Mouse (Mus musculus): Measurements from ENCODE around the gene Rbfox3.

The Rbfox3 gene

GRCm38 (mm10) chr11:118883143-118883542 is 28.3 kb downstream of the Rbfox3 start:
- no peak for TF ChIP-seq POU5F1 (IDR thresholded peaks at IDR 0.05; ENCODE audit: borderline replicate concordance, low read length)
- no peak for TF ChIP-seq NANOG (IDR thresholded peaks at IDR 0.05; ENCODE audit: borderline replicate concordance, low read length)
- TF ChIP-seq CTCF (conservative IDR thresholded peaks at IDR 0.05; ENCODE audit: low read length): no peak
- Histone ChIP-seq H3K36me3 (ENCODE audit: insufficient read depth, low read length) (no peaks in the 10 kb centered on the region), H3K9me3 (ENCODE audit: low read length) (no peaks in the 10 kb centered on the region), H3K4me3 (replicated peaks; ENCODE audit: low read length) (no peak overlapping the region), H3K4me1 (replicated peaks; ENCODE audit: low read depth, low read length) (peaks cover 7% of the 10 kb centered on the region; the same call in 1 of the 2 replicates), H3K27me3 (ENCODE audit: insufficient read depth, low read length) (peaks cover 9% of the 10 kb centered on the region; the same call in 1 of the 2 replicates)

GRCm38 (mm10) chr11:118881786-118882495 is 29.5 kb downstream of the Rbfox3 start:
- Histone ChIP-seq H3K4me1 (replicated peaks; ENCODE audit: low read depth, low read length) (peaks cover 7% of the 10 kb centered on the region; the same call in 1 of the 2 replicates), H3K27me3 (ENCODE audit: insufficient read depth, low read length) (peaks cover 9% of the 10 kb centered on the region; the same call in 1 of the 2 replicates), H3K9me3 (ENCODE audit: low read length) (peaks cover 5% of the 10 kb centered on the region), H3K36me3 (ENCODE audit: insufficient read depth, low read length) (no peaks in the 10 kb centered on the region), H3K4me3 (replicated peaks; ENCODE audit: low read length) (no peak overlapping the region)
- TF ChIP-seq NANOG (IDR thresholded peaks at IDR 0.05; ENCODE audit: borderline replicate concordance, low read length): no peak
- no peak for TF ChIP-seq CTCF (conservative IDR thresholded peaks at IDR 0.05; ENCODE audit: low read length)
- TF ChIP-seq POU5F1 (IDR thresholded peaks at IDR 0.05; ENCODE audit: borderline replicate concordance, low read length): no peak

- Histone ChIP-seq H3K4me3 (replicated peaks; ENCODE audit: low read length) (no peak overlapping the region), H3K4me1 (replicated peaks; ENCODE audit: low read depth, low read length) (peaks cover 7% of the 10 kb centered on the region; the same call in 1 of the 2 replicates), H3K36me3 (ENCODE audit: insufficient read depth, low read length) (no peaks in the 10 kb centered on the region), H3K27me3 (ENCODE audit: insufficient read depth, low read length) (peaks cover 20% of the 10 kb centered on the region; the same call in 1 of the 2 replicates), H3K9me3 (ENCODE audit: low read length) (peaks cover 5% of the 10 kb centered on the region)
- TF ChIP-seq CTCF (conservative IDR thresholded peaks at IDR 0.05; ENCODE audit: low read length) (peak; percentile 32), NANOG (IDR thresholded peaks at IDR 0.05; ENCODE audit: borderline replicate concordance, low read length) (no peak)
These were observed 31.8 kb downstream of the Rbfox3 start for GRCm38 (mm10) chr11:118879466-118880150.

DNA sequence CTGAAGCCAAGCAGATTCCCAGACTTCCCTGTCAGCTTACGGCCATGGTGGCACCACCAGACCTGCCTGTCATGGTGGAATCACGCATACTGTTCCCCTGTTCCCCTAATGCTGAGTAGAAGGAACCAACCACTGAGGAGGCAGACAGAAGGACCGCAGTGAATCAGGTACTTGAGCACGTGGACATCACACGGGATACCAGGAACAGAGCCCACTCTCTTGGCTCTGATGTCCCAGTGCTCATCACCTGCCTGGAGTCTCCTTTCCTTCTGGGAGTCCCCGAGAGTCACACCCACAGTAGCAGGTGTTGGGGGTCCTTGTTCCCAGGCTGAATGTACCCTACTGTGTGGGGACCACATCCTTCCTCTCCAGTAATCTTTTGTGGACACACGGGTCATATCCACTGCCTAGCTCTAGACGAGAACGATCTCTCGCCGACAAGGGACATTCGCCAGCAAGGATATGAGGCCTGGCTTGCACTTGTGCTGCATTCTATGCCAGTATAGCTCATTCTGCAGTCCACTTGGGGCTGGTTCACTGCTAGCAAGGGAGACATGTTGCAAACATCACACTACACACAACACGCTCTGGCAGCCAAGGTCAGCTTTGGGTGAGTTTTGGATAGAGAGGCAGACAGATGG is 32.7 kb downstream of the Rbfox3 start:
- no peak overlapping the region for H3K4me3 ChIP-seq (replicated peaks; ENCODE audit: low read length)
- peaks cover 14% of the 10 kb centered on the region; the same call in 1 of the 2 replicates for H3K4me1 ChIP-seq (replicated peaks; ENCODE audit: low read depth, low read length)
- peaks cover 5% of the 10 kb centered on the region for H3K9me3 ChIP-seq (ENCODE audit: low read length)
- TF ChIP-seq CTCF (conservative IDR thresholded peaks at IDR 0.05; ENCODE audit: low read length) (no peak), NANOG (IDR thresholded peaks at IDR 0.05; ENCODE audit: borderline replicate concordance, low read length) (no peak), POU5F1 (IDR thresholded peaks at IDR 0.05; ENCODE audit: borderline replicate concordance, low read length) (no peak)
- peaks cover 20% of the 10 kb centered on the region; the same call in 1 of the 2 replicates for H3K27me3 ChIP-seq (ENCODE audit: insufficient read depth, low read length)
- no peaks in the 10 kb centered on the region for H3K36me3 ChIP-seq (ENCODE audit: insufficient read depth, low read length)

DNA sequence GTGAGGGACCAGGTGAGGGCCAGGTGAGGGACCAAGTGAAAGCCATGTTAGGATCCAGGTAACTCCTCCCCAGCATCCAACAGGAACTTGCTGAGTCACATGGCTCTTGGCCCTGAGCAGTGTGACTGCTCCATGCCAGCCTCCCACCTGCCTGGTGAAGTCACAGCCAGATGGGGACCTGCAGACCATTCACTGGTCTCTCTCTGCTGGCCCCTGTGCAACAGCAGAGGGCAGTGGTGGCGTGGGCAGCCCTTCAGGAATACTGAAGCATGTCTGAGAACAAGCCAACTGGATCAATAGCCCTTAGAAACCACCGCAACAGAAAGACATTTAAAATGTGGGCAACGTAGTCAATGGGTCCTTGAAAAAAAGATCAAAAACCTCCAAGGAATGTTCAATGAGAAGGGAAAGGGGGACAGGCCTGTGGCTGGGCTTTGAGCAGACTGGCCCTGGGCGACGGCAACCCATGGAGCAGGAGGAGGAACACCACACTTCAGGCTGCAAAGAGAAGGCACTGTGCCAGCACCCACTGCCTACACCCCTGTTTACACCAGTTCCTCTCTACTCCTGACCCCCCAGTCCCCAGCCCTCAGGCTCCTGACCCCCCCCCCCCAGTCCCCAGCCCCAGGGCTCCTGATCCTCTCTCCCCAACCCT is 36.0 kb downstream of the Rbfox3 start:
- Histone ChIP-seq H3K36me3 (ENCODE audit: insufficient read depth, low read length) (no peaks in the 10 kb centered on the region), H3K4me1 (replicated peaks; ENCODE audit: low read depth, low read length) (0 out of 2 replicates have a peak, but pooled peaks cover 7% of the 10 kb centered on the region), H3K9me3 (ENCODE audit: low read length) (peaks cover 5% of the 10 kb centered on the region), H3K4me3 (replicated peaks; ENCODE audit: low read length) (no peak overlapping the region), H3K27me3 (ENCODE audit: insufficient read depth, low read length) (peaks cover 14% of the 10 kb centered on the region; the same call in 1 of the 2 replicates)
- no peak for TF ChIP-seq NANOG (IDR thresholded peaks at IDR 0.05; ENCODE audit: borderline replicate concordance, low read length)
- TF ChIP-seq POU5F1 (IDR thresholded peaks at IDR 0.05; ENCODE audit: borderline replicate concordance, low read length): no peak
- TF ChIP-seq CTCF (conservative IDR thresholded peaks at IDR 0.05; ENCODE audit: low read length): no peak

GRCm38 (mm10) chr11:118874487-118875095 is 36.8 kb downstream of the Rbfox3 start:
- Histone ChIP-seq H3K4me3 (replicated peaks; ENCODE audit: low read length) (no peak overlapping the region), H3K4me1 (replicated peaks; ENCODE audit: low read depth, low read length) (0 out of 2 replicates have a peak, but pooled peaks cover 7% of the 10 kb centered on the region), H3K36me3 (ENCODE audit: insufficient read depth, low read length) (no peaks in the 10 kb centered on the region), H3K9me3 (ENCODE audit: low read length) (peaks cover 5% of the 10 kb centered on the region), H3K27me3 (ENCODE audit: insufficient read depth, low read length) (peaks cover 14% of the 10 kb centered on the region; the same call in 1 of the 2 replicates)
- TF ChIP-seq NANOG (IDR thresholded peaks at IDR 0.05; ENCODE audit: borderline replicate concordance, low read length) (no peak), POU5F1 (IDR thresholded peaks at IDR 0.05; ENCODE audit: borderline replicate concordance, low read length) (no peak), CTCF (conservative IDR thresholded peaks at IDR 0.05; ENCODE audit: low read length) (no peak)

DNA sequence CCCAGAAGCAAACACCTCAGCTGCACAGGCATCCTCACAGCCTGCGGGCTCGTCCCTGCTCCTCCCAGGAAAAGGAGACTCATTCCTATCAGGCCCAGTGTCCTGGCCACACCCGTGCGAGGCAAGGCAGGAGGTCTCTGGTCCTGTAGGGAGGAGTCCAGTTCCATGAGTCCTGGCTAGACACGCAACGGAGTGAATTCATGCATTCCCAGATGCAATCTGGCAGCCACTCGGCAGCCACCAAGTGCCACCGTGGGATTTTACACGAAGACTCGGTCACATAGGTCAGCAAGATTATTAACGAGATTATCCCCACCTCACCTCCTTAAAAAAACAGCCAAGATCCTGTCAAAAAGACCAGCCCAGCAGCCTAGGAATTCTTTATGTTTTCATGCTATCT is 37.4 kb downstream of the Rbfox3 start:
- no peaks in the 10 kb centered on the region for H3K36me3 ChIP-seq (ENCODE audit: insufficient read depth, low read length)
- no peak for TF ChIP-seq POU5F1 (IDR thresholded peaks at IDR 0.05; ENCODE audit: borderline replicate concordance, low read length)
- TF ChIP-seq NANOG (IDR thresholded peaks at IDR 0.05; ENCODE audit: borderline replicate concordance, low read length): no peak
- no peak for TF ChIP-seq CTCF (conservative IDR thresholded peaks at IDR 0.05; ENCODE audit: low read length)

More for the DNA sequence above, 37.4 kb downstream of the Rbfox3 start:
- H3K4me3 ChIP-seq (replicated peaks; ENCODE audit: low read length): no peak overlapping the region
- peaks cover 5% of the 10 kb centered on the region for H3K9me3 ChIP-seq (ENCODE audit: low read length)
- peaks cover 14% of the 10 kb centered on the region; the same call in 1 of the 2 replicates for H3K27me3 ChIP-seq (ENCODE audit: insufficient read depth, low read length)
- 0 out of 2 replicates have a peak, but pooled peaks cover 7% of the 10 kb centered on the region for H3K4me1 ChIP-seq (replicated peaks; ENCODE audit: low read depth, low read length)
